Mouse (Mus musculus): ENCODE results near the gene Gm20388. TPM values are rescaled to one million over a fixed set of nuclear protein-coding genes. Genes with fewer than 3 reads are reported as not detected.

Gm20388 gene
- polyA plus RNA-seq, 1 experiment from 2014 or later: 1.7 TPM

- H3K36me3 ChIP-seq: peaks cover 66% of the 10 kb centered on the region
- 94% methylated on average over 9 of the region's 9 CpGs for WGBS
- H3K9me3 ChIP-seq: no peaks in the 10 kb centered on the region
- H3K27ac ChIP-seq: no peak overlapping the region
- no peak for DNase-seq (ENCODE audit: low spot score)
- H3K27me3 ChIP-seq (ENCODE audit: insufficient read depth, poor library complexity, severe bottlenecking): no peaks in the 10 kb centered on the region
- H3K4me1 ChIP-seq (replicated peaks): peaks cover 18% of the 10 kb centered on the region
- H3K4me3 ChIP-seq: no peak overlapping the region
Measured at GRCm38 (mm10) chr8:122025546-122025945, 2114.9 kb downstream of the Gm20388 start.

- WGBS: 92% methylated on average over 4 of the region's 4 CpGs
- DNase-seq (ENCODE audit: low spot score): no peak
- Histone ChIP-seq H3K27ac (no peak overlapping the region), H3K4me1 (replicated peaks) (peaks cover 38% of the 10 kb centered on the region), H3K36me3 (peaks cover 42% of the 10 kb centered on the region), H3K4me3 (no peak overlapping the region), H3K27me3 (ENCODE audit: insufficient read depth, poor library complexity, severe bottlenecking) (no peaks in the 10 kb centered on the region), H3K9me3 (no peaks in the 10 kb centered on the region)
Measured at GRCm38 (mm10) chr8:122028116-122028515, 2117.5 kb downstream of the Gm20388 start.

GRCm38 (mm10) chr8:122030965-122031364, 2120.3 kb downstream of the Gm20388 start:
- Histone ChIP-seq H3K27me3 (ENCODE audit: insufficient read depth, poor library complexity, severe bottlenecking) (no peaks in the 10 kb centered on the region), H3K36me3 (peaks cover 14% of the 10 kb centered on the region), H3K4me1 (replicated peaks) (peaks cover 41% of the 10 kb centered on the region), H3K27ac (no peak overlapping the region), H3K9me3 (no peaks in the 10 kb centered on the region), H3K4me3 (no peak overlapping the region)
- WGBS: 28% methylated on average over 7 of the region's 7 CpGs
- no peak for DNase-seq (ENCODE audit: low spot score)

- Histone ChIP-seq H3K9me3 (no peaks in the 10 kb centered on the region), H3K36me3 (no peaks in the 10 kb centered on the region), H3K27ac (0 out of 2 replicates have a peak overlapping the region, but pooled peaks have one; percentile 45), H3K27me3 (ENCODE audit: insufficient read depth, poor library complexity, severe bottlenecking) (no peaks in the 10 kb centered on the region), H3K4me1 (replicated peaks) (peaks cover 51% of the 10 kb centered on the region), H3K4me3 (no peak overlapping the region)
- WGBS: 70% methylated on average over 9 of the region's 9 CpGs
- no peak for DNase-seq (ENCODE audit: low spot score)
Measured at GRCm38 (mm10) chr8:122032741-122033140, 2122.1 kb downstream of the Gm20388 start.

- WGBS: 87% methylated on average over 7 of the region's 7 CpGs
- H3K36me3 ChIP-seq: no peaks in the 10 kb centered on the region
- H3K9me3 ChIP-seq: no peaks in the 10 kb centered on the region
- H3K27me3 ChIP-seq (ENCODE audit: insufficient read depth, poor library complexity, severe bottlenecking): no peaks in the 10 kb centered on the region
- H3K4me1 ChIP-seq (replicated peaks): peaks cover 38% of the 10 kb centered on the region
- no peak overlapping the region for H3K4me3 ChIP-seq
- H3K27ac ChIP-seq: no peak overlapping the region
- DNase-seq (ENCODE audit: low spot score): no peak
Measured at GRCm38 (mm10) chr8:122035543-122035942, 2124.9 kb downstream of the Gm20388 start.

- no peak for DNase-seq (ENCODE audit: low spot score)
- H3K27me3 ChIP-seq (ENCODE audit: insufficient read depth, poor library complexity, severe bottlenecking): no peaks in the 10 kb centered on the region
- no peaks in the 10 kb centered on the region for H3K9me3 ChIP-seq
- no peaks in the 10 kb centered on the region for H3K36me3 ChIP-seq
- H3K4me3 ChIP-seq: no peak overlapping the region
- peaks cover 33% of the 10 kb centered on the region for H3K4me1 ChIP-seq (replicated peaks)
- 75% methylated on average over 6 of the region's 6 CpGs for WGBS
- H3K27ac ChIP-seq: no peak overlapping the region
Measured at GRCm38 (mm10) chr8:122036325-122036724, 2125.7 kb downstream of the Gm20388 start.

GRCm38 (mm10) chr8:122037279-122037678, 2126.6 kb downstream of the Gm20388 start:
- H3K4me1 ChIP-seq (replicated peaks): peaks cover 29% of the 10 kb centered on the region
- H3K4me3 ChIP-seq: no peak overlapping the region
- H3K27ac ChIP-seq: no peak overlapping the region
- 72% methylated on average over 7 of the region's 7 CpGs for WGBS
- DNase-seq (ENCODE audit: low spot score): no peak
- no peaks in the 10 kb centered on the region for H3K36me3 ChIP-seq
- no peaks in the 10 kb centered on the region for H3K9me3 ChIP-seq
- no peaks in the 10 kb centered on the region for H3K27me3 ChIP-seq (ENCODE audit: insufficient read depth, poor library complexity, severe bottlenecking)

GRCm38 (mm10) chr8:122038076-122038475, 2127.4 kb downstream of the Gm20388 start:
- Histone ChIP-seq H3K27ac (no peak overlapping the region), H3K27me3 (ENCODE audit: insufficient read depth, poor library complexity, severe bottlenecking) (0 out of 2 replicates have a peak, but pooled peaks cover 5% of the 10 kb centered on the region), H3K4me3 (no peak overlapping the region), H3K9me3 (no peaks in the 10 kb centered on the region), H3K36me3 (no peaks in the 10 kb centered on the region), H3K4me1 (replicated peaks) (peaks cover 29% of the 10 kb centered on the region)
- no peak for DNase-seq (ENCODE audit: low spot score)
- 91% methylated on average over 6 of the region's 6 CpGs for WGBS

GRCm38 (mm10) chr8:122039452-122039851, 2128.8 kb downstream of the Gm20388 start:
- H3K9me3 ChIP-seq: no peaks in the 10 kb centered on the region
- H3K36me3 ChIP-seq: no peaks in the 10 kb centered on the region
- H3K27me3 ChIP-seq (ENCODE audit: insufficient read depth, poor library complexity, severe bottlenecking): 0 out of 2 replicates have a peak, but pooled peaks cover 6% of the 10 kb centered on the region
- 88% methylated on average over 4 of the region's 4 CpGs for WGBS
- H3K4me1 ChIP-seq (replicated peaks): peaks cover 26% of the 10 kb centered on the region
- DNase-seq (ENCODE audit: low spot score): no peak
- H3K27ac ChIP-seq: peak overlapping the region; percentile 46; the same call in 1 of the 2 replicates
- H3K4me3 ChIP-seq: no peak overlapping the region

- peaks cover 17% of the 10 kb centered on the region for H3K4me1 ChIP-seq (replicated peaks)
- no peaks in the 10 kb centered on the region for H3K9me3 ChIP-seq
- H3K27ac ChIP-seq: no peak overlapping the region
- 66% methylated on average over 15 of the region's 15 CpGs for WGBS
- 0 out of 2 replicates have a peak, but pooled peaks cover 6% of the 10 kb centered on the region for H3K27me3 ChIP-seq (ENCODE audit: insufficient read depth, poor library complexity, severe bottlenecking)
- no peak overlapping the region for H3K4me3 ChIP-seq
- no peaks in the 10 kb centered on the region for H3K36me3 ChIP-seq
- no peak for DNase-seq (ENCODE audit: low spot score)
Measured at GRCm38 (mm10) chr8:122047206-122047870, 2136.7 kb downstream of the Gm20388 start.

- Histone ChIP-seq H3K4me3 (no peak overlapping the region), H3K27me3 (ENCODE audit: insufficient read depth, poor library complexity, severe bottlenecking) (0 out of 2 replicates have a peak, but pooled peaks cover 3% of the 10 kb centered on the region), H3K9me3 (no peaks in the 10 kb centered on the region), H3K36me3 (no peaks in the 10 kb centered on the region), H3K27ac (peak overlapping the region; percentile 45; the same call in 1 of the 2 replicates), H3K4me1 (replicated peaks) (peaks cover 17% of the 10 kb centered on the region)
- DNase-seq (ENCODE audit: low spot score): no peak
- WGBS: 90% methylated on average over 4 of the region's 4 CpGs
Measured at GRCm38 (mm10) chr8:122049266-122049665, 2138.6 kb downstream of the Gm20388 start.

- no peaks in the 10 kb centered on the region for H3K36me3 ChIP-seq
- H3K27me3 ChIP-seq (ENCODE audit: insufficient read depth, poor library complexity, severe bottlenecking): peaks cover 10% of the 10 kb centered on the region; the same call in 1 of the 2 replicates
- WGBS: 62% methylated on average over 2 of the region's 2 CpGs
- no peaks in the 10 kb centered on the region for H3K9me3 ChIP-seq
- H3K4me3 ChIP-seq: no peak overlapping the region
- H3K4me1 ChIP-seq (replicated peaks): peaks cover 23% of the 10 kb centered on the region
- H3K27ac ChIP-seq: no peak overlapping the region
- DNase-seq (ENCODE audit: low spot score): no peak
Measured at GRCm38 (mm10) chr8:122049923-122050322, 2139.3 kb downstream of the Gm20388 start.

- peaks cover 30% of the 10 kb centered on the region for H3K4me1 ChIP-seq (replicated peaks)
- peaks cover 12% of the 10 kb centered on the region; the same call in 1 of the 2 replicates for H3K27me3 ChIP-seq (ENCODE audit: insufficient read depth, poor library complexity, severe bottlenecking)
- H3K4me3 ChIP-seq: no peak overlapping the region
- WGBS: 93% methylated on average over 9 of the region's 9 CpGs
- no peaks in the 10 kb centered on the region for H3K36me3 ChIP-seq
- no peak overlapping the region for H3K27ac ChIP-seq
- DNase-seq (ENCODE audit: low spot score): no peak
- H3K9me3 ChIP-seq: no peaks in the 10 kb centered on the region
Measured at GRCm38 (mm10) chr8:122050620-122051019, 2140.0 kb downstream of the Gm20388 start.

Measured in hindbrain, embryonic 10.5 days (tissue).